Mouse (Mus musculus): ENCODE data around the gene Gm47969.

Gene Gm47969

GRCm38 (mm10) chr1:83075526-83076189 lies 30.9 kb downstream of the Gm47969 start:
- DNase-seq (ENCODE audit: low spot score in 2 of 2) = no peak

- DNase-seq (ENCODE audit: low spot score in 2 of 2) = peak; percentile 22 to 45
Observed at GRCm38 (mm10) chr1:83076190-83076917, 31.6 kb downstream of the Gm47969 start.

- DNase-seq (ENCODE audit: low spot score in 2 of 2) = peak; percentile 16 to 23
Observed at GRCm38 (mm10) chr1:83077016-83077415, 32.3 kb downstream of the Gm47969 start.

- no peak for DNase-seq (ENCODE audit: low spot score in 2 of 2)
Observed at GRCm38 (mm10) chr1:83084790-83085189, 40.1 kb downstream of the Gm47969 start.

- DNase-seq (ENCODE audit: low spot score in 2 of 2) = no peak
Observed at GRCm38 (mm10) chr1:83091268-83091667, 46.5 kb downstream of the Gm47969 start.

Data from right cerebral cortex, adult 2 months (tissue).